Mouse (Mus musculus) liver, embryonic 11.5 days (tissue): ENCODE results near the gene Klf17. TPM values are rescaled to one million over a fixed set of nuclear protein-coding genes. Genes with fewer than 3 reads are reported as not detected.

Experiments used
- ATAC-seq: fragments of 200-750 bp; cut with Nextera tagmentation; replicated peaks from 2 replicates; pipeline ENCODE4 v1.8.0; 2017; ENCODE audit warnings: moderate number of reproducible peaks, mild to moderate bottlenecking, moderate TSS enrichment, moderate library complexity; ENCODE audit not compliant: low FRiP score
- DNase-seq: peaks from one replicate; pipeline ENCODE4 v3.0.0-alpha.2; 2017; ENCODE audit warnings: low spot score
- H3K27ac ChIP-seq: fragments of 300-500 bp; sonication (generic); 2 replicates; pipeline ENCODE4 v1.5.1; 2014; ENCODE audit warnings: mild to moderate bottlenecking, low read depth, low read length, control low read depth
- H3K27me3 ChIP-seq: fragments of 300-500 bp; sonication (generic); replicated peaks from 2 replicates; pipeline ENCODE4 v1.6.1; 2014; ENCODE audit warnings: low read length, mixed read lengths; ENCODE audit not compliant: control insufficient read depth, insufficient read depth
- H3K36me3 ChIP-seq: fragments of 300-500 bp; sonication (generic); 2 replicates; pipeline ENCODE4 v1.6.1; 2014; ENCODE audit warnings: mild to moderate bottlenecking, low read length, moderate library complexity, mixed read lengths; ENCODE audit not compliant: control insufficient read depth, insufficient read depth
- H3K4me1 ChIP-seq: fragments of 300-500 bp; sonication (generic); replicated peaks from 2 replicates; pipeline ENCODE4 v1.6.1; 2014; ENCODE audit warnings: low read length, mixed read lengths; ENCODE audit not compliant: control insufficient read depth, insufficient read depth
- H3K4me2 ChIP-seq: fragments of 300-500 bp; sonication (generic); 2 replicates; pipeline ENCODE4 v1.6.1; 2014; ENCODE audit warnings: mild to moderate bottlenecking, control low read depth, moderate library complexity
- H3K4me3 ChIP-seq: fragments of 300-500 bp; sonication (generic); 2 replicates; pipeline ENCODE4 v1.5.1; 2014; ENCODE audit warnings: low read depth, low read length, control low read depth
- H3K9ac ChIP-seq: fragments of 300-500 bp; sonication (generic); 2 replicates; pipeline ENCODE4 v1.6.1; 2014; ENCODE audit warnings: low read depth, low read length, control low read depth
- H3K9me3 ChIP-seq: fragments of 300-500 bp; sonication (generic); 2 replicates; pipeline ENCODE4 v1.6.1; 2016; ENCODE audit warnings: low read length, inconsistent platforms, mixed read lengths; ENCODE audit not compliant: control insufficient read depth
- whole genome bisulfite sequencing: fragments of 180-500 bp; shearing (Covaris S2); extraction: QIAGEN DNeasy Blood & Tissue Kit; methylation state at CpG from one replicate; pipeline ENCODE4 v1.1.7; 2014; 5-methylcytosine and 5-hydroxymethylcytosine counted together
- polyA plus RNA-seq: library from polyadenylated mRNA; unstranded; fragments of >200 nt; fragmentation: Nextera tagmentation; extraction: Ambion mirVana; gene quantifications from 2 replicates; pipeline ENCODE4 v1.2.1, GENCODE M21; 2014

Gene Klf17
- not detected in 2 replicates for polyA plus RNA-seq

- ATAC-seq (no peak), DNase-seq (no peak)
- 75% methylated on average over 12 of the region's 12 CpGs for WGBS
- no peaks in the 10 kb centered on the region for H3K9me3 ChIP-seq
- H3K4me1 ChIP-seq, result no peaks in the 10 kb centered on the region
- H3K36me3 ChIP-seq, result no peaks in the 10 kb centered on the region
- no peak within 1 kb of the TSS for H3K9ac ChIP-seq
- no peak within 1 kb of the TSS for H3K4me2 ChIP-seq
- H3K27ac ChIP-seq, result no peak within 1 kb of the TSS
- no peaks in the 10 kb centered on the region for H3K27me3 ChIP-seq
- no peak within 1 kb of the TSS for H3K4me3 ChIP-seq
Observed at GRCm38 (mm10) chr4:117765416-117765815, at the start of gene Klf17. Klf17 (minus strand) TSS chr4:117765648.

- ATAC-seq, result no peak
Observed at GRCm38 (mm10) chr4:117814333-117814732, 48.9 kb upstream of the Klf17 start.

GRCm38 (mm10) chr4:117813591-117814192 lies 48.2 kb upstream of the Klf17 start:
- Histone ChIP-seq H3K36me3 (no peaks in the 10 kb centered on the region), H3K4me1 (0 out of 2 replicates have a peak, but pooled peaks cover 2% of the 10 kb centered on the region), H3K9ac (no peak overlapping the region), H3K27ac (no peak overlapping the region), H3K4me3 (no peak overlapping the region), H3K9me3 (no peaks in the 10 kb centered on the region), H3K4me2 (no peak overlapping the region), H3K27me3 (0 out of 2 replicates have a peak, but pooled peaks cover 3% of the 10 kb centered on the region)
- 48% methylated on average over 9 of the region's 9 CpGs for WGBS
- ATAC-seq, result no peak
- no peak for DNase-seq

More at GRCm38 (mm10) chr4:117814333-117814732, 48.9 kb upstream of the Klf17 start:
- no peak for DNase-seq
- Histone ChIP-seq H3K4me2 (no peak overlapping the region), H3K4me3 (no peak overlapping the region), H3K36me3 (no peaks in the 10 kb centered on the region), H3K27me3 (0 out of 2 replicates have a peak, but pooled peaks cover 3% of the 10 kb centered on the region), H3K9me3 (no peaks in the 10 kb centered on the region), H3K9ac (no peak overlapping the region), H3K4me1 (0 out of 2 replicates have a peak, but pooled peaks cover 2% of the 10 kb centered on the region), H3K27ac (no peak overlapping the region)
- 69% methylated on average over 4 of the region's 4 CpGs for WGBS

GRCm38 (mm10) chr4:117810933-117811332 lies 45.5 kb upstream of the Klf17 start:
- Histone ChIP-seq H3K27me3 (0 out of 2 replicates have a peak, but pooled peaks cover 3% of the 10 kb centered on the region), H3K9ac (no peak overlapping the region), H3K4me1 (peaks cover 13% of the 10 kb centered on the region), H3K4me3 (no peak overlapping the region), H3K27ac (no peak overlapping the region), H3K9me3 (no peaks in the 10 kb centered on the region), H3K36me3 (no peaks in the 10 kb centered on the region), H3K4me2 (no peak overlapping the region)
- DNase-seq (no peak), ATAC-seq (no peak)
- WGBS, result 36% methylated on average over 2 of the region's 2 CpGs

GRCm38 (mm10) chr4:117806992-117807391 lies 41.5 kb upstream of the Klf17 start:
- H3K9me3 ChIP-seq, result no peaks in the 10 kb centered on the region
- no peak overlapping the region for H3K9ac ChIP-seq
- DNase-seq (no peak), ATAC-seq (peak; percentile 68; the same call in 1 of the 2 replicates)
- H3K36me3 ChIP-seq, result no peaks in the 10 kb centered on the region
- no peak overlapping the region; the same call in 1 of the 2 replicates for H3K4me2 ChIP-seq
- 44% methylated on average over 5 of the region's 5 CpGs for whole genome bisulfite sequencing
- no peak overlapping the region for H3K4me3 ChIP-seq
- 0 out of 2 replicates have a peak, but pooled peaks cover 3% of the 10 kb centered on the region for H3K27me3 ChIP-seq
- peaks cover 13% of the 10 kb centered on the region for H3K4me1 ChIP-seq
- no peak overlapping the region for H3K27ac ChIP-seq

- H3K9ac ChIP-seq, result no peak overlapping the region
- 80% methylated on average over 6 of the region's 6 CpGs for WGBS
- ATAC-seq (no peak), DNase-seq (no peak)
- H3K9me3 ChIP-seq, result no peaks in the 10 kb centered on the region
- H3K4me3 ChIP-seq, result no peak overlapping the region
- no peaks in the 10 kb centered on the region for H3K4me1 ChIP-seq
- no peaks in the 10 kb centered on the region for H3K36me3 ChIP-seq
- H3K27ac ChIP-seq, result no peak overlapping the region
- H3K27me3 ChIP-seq, result no peaks in the 10 kb centered on the region
- H3K4me2 ChIP-seq, result no peak overlapping the region
Observed at GRCm38 (mm10) chr4:117799904-117800303, 34.5 kb upstream of the Klf17 start.

GRCm38 (mm10) chr4:117788308-117788707 lies 22.9 kb upstream of the Klf17 start:
- ATAC-seq (no peak), DNase-seq (no peak)
- no peak overlapping the region for H3K27ac ChIP-seq
- no peak overlapping the region for H3K4me3 ChIP-seq
- H3K27me3 ChIP-seq, result no peaks in the 10 kb centered on the region
- no peaks in the 10 kb centered on the region for H3K9me3 ChIP-seq
- H3K4me2 ChIP-seq, result no peak overlapping the region
- H3K9ac ChIP-seq, result no peak overlapping the region
- 70% methylated on average over 10 of the region's 10 CpGs for WGBS
- H3K4me1 ChIP-seq, result no peaks in the 10 kb centered on the region
- no peaks in the 10 kb centered on the region for H3K36me3 ChIP-seq

- Histone ChIP-seq H3K9me3 (no peaks in the 10 kb centered on the region), H3K4me1 (no peaks in the 10 kb centered on the region), H3K9ac (peak overlapping the region; percentile 53), H3K36me3 (no peaks in the 10 kb centered on the region), H3K4me3 (peak overlapping the region; percentile 38), H3K27me3 (no peaks in the 10 kb centered on the region), H3K4me2 (peak overlapping the region; percentile 58), H3K27ac (no peak overlapping the region)
- DNase-seq (peak; percentile 71), ATAC-seq (peak; percentile 91)
- 27% methylated on average over 8 of the region's 8 CpGs for WGBS
Observed at GRCm38 (mm10) chr4:117786963-117787362, 21.5 kb upstream of the Klf17 start.

- Histone ChIP-seq H3K4me2 (no peak overlapping the region), H3K27me3 (no peaks in the 10 kb centered on the region), H3K4me3 (no peak overlapping the region), H3K36me3 (no peaks in the 10 kb centered on the region), H3K9me3 (no peaks in the 10 kb centered on the region), H3K4me1 (no peaks in the 10 kb centered on the region), H3K27ac (no peak overlapping the region), H3K9ac (no peak overlapping the region)
- DNase-seq, result no peak
- 81% methylated on average over 3 of the region's 3 CpGs for WGBS
- ATAC-seq, result no peak
Observed at GRCm38 (mm10) chr4:117782908-117783307, 17.5 kb upstream of the Klf17 start.
